ENCODE assay signal across 8 mouse cellular contexts in the genomic region with DNA sequence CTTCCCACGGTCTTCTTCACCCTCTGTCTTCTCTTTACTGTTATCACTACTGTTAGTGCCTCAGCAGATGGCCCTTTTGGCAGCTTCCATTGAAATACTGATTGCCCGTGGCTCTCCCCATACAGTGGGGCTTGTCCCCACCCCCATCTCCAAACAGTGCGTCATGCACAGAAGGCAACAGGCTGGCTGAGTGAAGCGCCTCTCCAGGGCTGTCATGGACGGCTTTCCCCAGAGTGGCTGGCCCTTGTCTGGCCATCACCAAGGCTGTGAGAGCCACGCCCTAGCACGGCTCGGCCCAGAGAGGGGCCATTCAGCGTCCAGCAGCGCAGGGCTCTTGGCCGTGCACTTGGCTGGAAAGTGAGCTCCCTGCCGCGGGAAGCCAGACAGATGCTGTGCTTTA.
DNase-seq lines count a peak whose midpoint lies in the region; ATAC-seq and TF ChIP-seq lines count a peak whose summit lies in the region.

No protein-coding gene starts in this region.

- no peaks in the 10 kb centered on the region for H3K9me3 ChIP-seq in limb, embryonic 14.5 days (ENCODE audit: control insufficient read depth, low read length)

- ATAC-seq in limb, embryonic 14.5 days (ENCODE audit: low FRiP score, low read depth): peak; percentile 14; the same call in 1 of the 2 replicates
- ATAC-seq in megakaryocyte-erythroid progenitor cell, adult 5-6 weeks (replicated peaks; ENCODE audit: low FRiP score, low TSS enrichment, poor library complexity, severe bottlenecking): no peak
- ATAC-seq in megakaryocyte progenitor cell, adult 5-6 weeks (replicated peaks; ENCODE audit: poor library complexity): no peak

- peaks cover 9% of the 10 kb centered on the region; the same call in 1 of the 2 replicates for H3K4me1 ChIP-seq in limb, embryonic 14.5 days (ENCODE audit: control insufficient read depth, insufficient read depth, low read length)

- no peaks in the 10 kb centered on the region for H3K27me3 ChIP-seq in limb, embryonic 14.5 days (ENCODE audit: control insufficient read depth, insufficient read depth, low read length)

- WGBS in limb, embryonic 14.5 days: 22% methylated on average over 13 of the region's 13 CpGs

- no peak overlapping the region for H3K4me3 ChIP-seq in limb, embryonic 14.5 days (replicated peaks; ENCODE audit: low read length)

- DNase-seq in urinary bladder, postnatal 14 days (ENCODE audit: low spot score): peak; percentile 64
- DNase-seq in urinary bladder, adult 2 months (ENCODE audit: low spot score): no peak
- DNase-seq in heart, postnatal 4 days: peak; percentile 75
- no peak for DNase-seq in limb, embryonic 14.5 days (ENCODE audit: low spot score)
- DNase-seq in retina, embryonic 14.5 days (ENCODE audit: low spot score): peak; percentile 62
- DNase-seq in kidney, adult 8-10 months: no peak

- no peak overlapping the region for H3K4me2 ChIP-seq in limb, embryonic 14.5 days (replicated peaks; ENCODE audit: low read depth, low read length, severe bottlenecking)

- TF ChIP-seq POLR2A in limb, embryonic 14.5 days (IDR thresholded peaks at IDR 0.05; ENCODE audit: borderline replicate concordance, extremely low read depth, insufficient read depth, insufficient read length): no peak

- no peak overlapping the region for H3K27ac ChIP-seq in limb, embryonic 14.5 days (replicated peaks; ENCODE audit: low read depth, low read length)

- no peaks in the 10 kb centered on the region for H3K36me3 ChIP-seq in limb, embryonic 14.5 days (ENCODE audit: control insufficient read depth, insufficient read depth, low read length)

- no peak overlapping the region for H3K9ac ChIP-seq in limb, embryonic 14.5 days (ENCODE audit: low read depth, low read length, severe bottlenecking)

Comparison
In these comparisons a context has a peak if more than half of its experiments do, and no peak if none do; other contexts are left out.
1. DNase-seq: peak in urinary bladder, postnatal 14 days (single experiment), heart, postnatal 4 days (single experiment) and retina, embryonic 14.5 days (single experiment); none in urinary bladder, adult 2 months (single experiment), limb, embryonic 14.5 days (single experiment) and kidney, adult 8-10 months (0 of 2).